Mouse (Mus musculus) midbrain, embryonic 14.5 days (tissue): ENCODE measurements at regions not wholly inside any gene's neighbourhood (a gene's known extent, or its start where the extent isn't known, plus 50 kb on each side); places are given as distances from the start of the nearest gene placed in this dataset.

Experiments
- ATAC-seq: fragments of 200-750 bp; cut with Nextera tagmentation; 2 replicates; pipeline ENCODE4 v1.8.0; 2017; ENCODE audit warnings: moderate number of reproducible peaks, moderate library complexity; ENCODE audit not compliant: low FRiP score, low TSS enrichment
- DNase-seq: peaks from one replicate; pipeline ENCODE4 v3.0.0-alpha.2; 2015
- H3K27ac ChIP-seq: fragments of 300-500 bp; sonication (generic); replicated peaks from 2 replicates; pipeline ENCODE4 v1.5.1; 2014; ENCODE audit warnings: mild to moderate bottlenecking, low read depth, low read length, moderate library complexity
- H3K27me3 ChIP-seq: fragments of 300-500 bp; sonication (generic); 2 replicates; pipeline ENCODE4 v1.6.1; 2014; ENCODE audit warnings: low read length, control low read depth, mixed read lengths; ENCODE audit not compliant: control insufficient read depth, insufficient read depth
- H3K36me3 ChIP-seq: fragments of 300-500 bp; sonication (generic); 2 replicates; pipeline ENCODE4 v1.6.1; 2014; ENCODE audit warnings: low read length, control low read depth; ENCODE audit not compliant: control insufficient read depth, insufficient read depth
- H3K4me1 ChIP-seq: fragments of 300-500 bp; sonication (generic); 2 replicates; pipeline ENCODE4 v1.6.1; 2014; ENCODE audit warnings: mild to moderate bottlenecking, antibody characterized with exemption, low read length, control low read depth; ENCODE audit not compliant: control insufficient read depth, insufficient read depth
- H3K4me2 ChIP-seq: fragments of 300-500 bp; sonication (generic); 2 replicates; pipeline ENCODE4 v1.6.1; 2014; ENCODE audit warnings: mild to moderate bottlenecking, low read length, moderate library complexity
- H3K4me3 ChIP-seq: fragments of 300-500 bp; sonication (generic); replicated peaks from 2 replicates; pipeline ENCODE4 v1.5.1; 2014; ENCODE audit warnings: low read depth, low read length
- H3K9ac ChIP-seq: fragments of 300-500 bp; sonication (generic); replicated peaks from 2 replicates; pipeline ENCODE4 v1.6.1; 2014; ENCODE audit warnings: mild to moderate bottlenecking, low read length, moderate library complexity
- H3K9me3 ChIP-seq: fragments of 300-500 bp; sonication (generic); 2 replicates; pipeline ENCODE4 v1.6.1; 2016; ENCODE audit warnings: low read length, control low read depth, mixed read lengths; ENCODE audit not compliant: control insufficient read depth
- WGBS: fragments of 180-500 bp; shearing (Covaris S2); extraction: QIAGEN DNeasy Blood & Tissue Kit; methylation state at CpG from one replicate; pipeline ENCODE4 v1.1.7; 2014; 5-methylcytosine and 5-hydroxymethylcytosine counted together

DNA sequence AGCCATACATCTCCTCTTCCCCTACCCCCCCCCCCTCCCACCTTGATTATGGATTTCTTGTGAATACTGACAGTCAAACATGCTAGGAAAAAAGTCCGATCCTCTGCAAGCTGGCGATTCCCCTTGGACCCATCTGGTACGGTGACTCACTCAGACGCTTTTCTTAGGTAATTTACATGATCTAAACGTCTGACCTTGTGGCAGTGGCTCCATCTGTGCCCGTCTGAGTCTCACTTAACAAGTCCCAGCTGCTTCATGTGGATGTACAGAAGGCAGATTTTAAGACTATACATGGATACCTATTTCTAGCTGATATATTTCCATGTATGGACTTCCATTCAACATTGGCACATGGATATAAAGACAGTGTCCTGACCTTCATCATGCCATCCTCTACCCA, 481.0 kb downstream of the Lipi start:
- 44% methylated on average over 6 of the region's 6 CpGs for WGBS
- Histone ChIP-seq H3K9me3 (no peaks in the 10 kb centered on the region), H3K36me3 (no peaks in the 10 kb centered on the region), H3K4me1 (no peaks in the 10 kb centered on the region), H3K9ac (no peak overlapping the region), H3K27ac (no peak overlapping the region), H3K4me3 (no peak overlapping the region), H3K4me2 (no peak overlapping the region), H3K27me3 (no peaks in the 10 kb centered on the region)
- DNase-seq, result peak; percentile 12
- no peak for ATAC-seq

DNA sequence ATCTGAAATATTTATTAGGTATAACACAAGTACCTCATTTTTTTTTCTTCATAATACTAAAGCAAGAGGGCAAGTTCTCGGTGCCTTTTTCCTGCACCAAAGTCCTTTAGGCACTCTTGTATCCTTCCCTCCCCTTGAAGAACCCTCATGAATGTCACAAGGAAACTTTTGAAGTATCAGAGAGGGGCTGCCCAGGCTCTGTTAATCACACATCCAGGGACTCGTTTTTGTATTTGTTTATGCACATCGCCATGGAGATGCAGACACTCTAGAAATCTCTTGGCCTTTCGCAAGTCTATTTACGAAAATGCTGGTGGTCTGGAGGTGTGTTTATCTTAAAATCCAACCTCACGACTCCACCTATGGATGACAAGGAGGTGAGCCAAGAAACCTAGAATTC, 492.7 kb downstream of the Lipi start:
- H3K4me1 ChIP-seq, result peaks cover 16% of the 10 kb centered on the region
- H3K36me3 ChIP-seq, result no peaks in the 10 kb centered on the region
- no peak; the same call in 1 of the 2 replicates for ATAC-seq
- H3K9me3 ChIP-seq, result no peaks in the 10 kb centered on the region
- 0 out of 2 replicates have a peak, but pooled peaks cover 3% of the 10 kb centered on the region for H3K27me3 ChIP-seq
- peak; percentile 38 for DNase-seq
- H3K9ac ChIP-seq, result peak overlapping the region; percentile 42
- no peak overlapping the region for H3K27ac ChIP-seq
- H3K4me3 ChIP-seq, result peak overlapping the region; percentile 33
- peak overlapping the region; percentile 64 for H3K4me2 ChIP-seq
- 16% methylated on average over 6 of the region's 6 CpGs for WGBS

DNA sequence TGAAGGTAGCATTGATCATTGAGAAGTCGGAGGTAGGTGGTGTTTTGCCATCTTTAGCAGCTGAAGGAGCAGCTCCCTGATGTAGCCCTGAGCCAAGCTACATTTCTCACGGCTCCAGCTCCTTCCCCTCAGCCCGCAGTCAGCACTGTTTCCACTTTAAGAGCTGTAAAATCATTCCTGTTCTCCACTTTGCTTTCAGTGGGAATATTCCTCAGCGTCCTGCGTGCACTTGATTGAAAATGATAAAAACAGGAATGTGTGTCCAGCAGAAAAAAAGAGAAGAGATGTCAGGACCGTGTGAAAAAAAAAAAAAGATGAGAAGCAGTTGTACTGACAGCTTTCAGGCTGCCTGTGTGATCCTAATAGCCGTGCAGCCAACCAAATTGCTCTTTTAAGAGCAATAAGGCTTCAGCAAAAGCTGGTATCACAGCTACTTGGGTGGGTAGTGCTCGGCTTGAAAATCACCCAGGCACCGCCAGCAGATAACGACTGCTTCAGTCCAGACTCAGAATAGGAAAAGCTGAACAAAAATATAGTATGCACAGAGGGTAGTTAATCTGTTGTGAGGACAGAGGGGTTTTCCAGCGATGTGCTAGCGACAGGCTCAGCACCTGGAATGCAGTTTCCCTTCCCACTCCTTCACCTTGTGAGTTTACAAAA, 493.3 kb downstream of the Lipi start:
- H3K4me1 ChIP-seq, result peaks cover 16% of the 10 kb centered on the region
- ATAC-seq (peak; percentile 43; the same call in 1 of the 2 replicates), DNase-seq (peak; percentile 73)
- peak overlapping the region; percentile 33 for H3K4me3 ChIP-seq
- WGBS, result 5% methylated on average over 12 of the region's 12 CpGs
- H3K27ac ChIP-seq, result no peak overlapping the region
- H3K9ac ChIP-seq, result peak overlapping the region; percentile 42
- H3K36me3 ChIP-seq, result no peaks in the 10 kb centered on the region
- peak overlapping the region; percentile 64 for H3K4me2 ChIP-seq
- 0 out of 2 replicates have a peak, but pooled peaks cover 3% of the 10 kb centered on the region for H3K27me3 ChIP-seq
- no peaks in the 10 kb centered on the region for H3K9me3 ChIP-seq

DNA sequence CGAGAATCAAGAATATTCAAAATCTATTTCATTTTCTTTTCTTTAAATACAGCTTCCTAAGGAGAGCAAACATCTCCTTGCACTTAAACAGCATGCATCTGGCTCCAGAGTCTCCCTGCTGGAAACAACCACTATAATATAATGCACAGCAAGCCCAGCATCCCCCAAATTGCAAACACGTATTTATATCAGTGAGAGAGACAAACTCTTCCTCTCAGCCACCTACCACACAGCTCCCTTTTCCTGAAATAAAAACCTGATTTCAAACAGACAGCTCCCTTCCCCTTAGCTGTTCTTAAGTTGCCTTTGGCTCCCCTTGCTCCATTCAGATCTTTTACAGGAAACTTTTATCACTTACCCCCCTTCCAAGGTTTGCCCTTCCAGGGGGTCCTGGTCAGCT, 493.9 kb downstream of the Lipi start:
- Histone ChIP-seq H3K4me3 (peak overlapping the region; percentile 33), H3K9me3 (no peaks in the 10 kb centered on the region), H3K4me1 (peaks cover 16% of the 10 kb centered on the region), H3K36me3 (no peaks in the 10 kb centered on the region), H3K27ac (no peak overlapping the region), H3K4me2 (peak overlapping the region; percentile 64), H3K27me3 (0 out of 2 replicates have a peak, but pooled peaks cover 3% of the 10 kb centered on the region), H3K9ac (no peak overlapping the region)
- peak; percentile 14 for DNase-seq
- ATAC-seq, result no peak
- WGBS, result 39% methylated on average over 2 of the region's 2 CpGs

DNA sequence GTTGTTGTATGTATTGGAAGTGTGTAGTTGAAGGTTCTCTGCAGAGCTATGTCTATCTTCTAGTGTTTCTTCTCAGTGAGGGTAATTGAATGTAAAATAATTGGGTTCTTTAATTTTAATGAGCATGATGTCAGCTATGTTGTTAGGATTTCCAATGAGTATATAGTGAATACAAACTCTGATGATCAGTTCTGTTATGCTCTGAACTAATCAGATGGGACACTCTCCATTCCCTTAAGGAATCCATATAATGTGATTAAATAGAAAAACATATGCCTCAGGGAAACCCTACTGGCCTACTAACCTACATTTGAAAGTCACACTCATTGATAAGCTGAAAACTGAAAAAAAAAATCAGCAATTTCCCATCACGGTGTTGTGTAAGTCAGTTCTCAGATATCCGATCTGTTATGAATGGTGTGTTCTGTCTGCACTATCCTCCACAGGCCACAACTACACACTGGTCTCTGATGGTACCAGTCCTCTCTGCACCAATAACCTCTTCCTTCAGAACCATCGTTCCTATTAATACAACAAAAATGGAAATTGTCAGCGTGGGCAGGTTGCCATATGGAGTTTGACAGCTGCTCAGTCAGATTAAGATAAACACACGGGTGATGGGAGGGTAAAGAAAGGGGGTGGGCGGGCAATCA, 496.4 kb downstream of the Lipi start:
- Histone ChIP-seq H3K27ac (no peak overlapping the region), H3K4me1 (peaks cover 16% of the 10 kb centered on the region), H3K4me3 (no peak overlapping the region), H3K27me3 (0 out of 2 replicates have a peak, but pooled peaks cover 3% of the 10 kb centered on the region), H3K9ac (no peak overlapping the region), H3K4me2 (no peak overlapping the region), H3K9me3 (no peaks in the 10 kb centered on the region), H3K36me3 (no peaks in the 10 kb centered on the region)
- ATAC-seq (no peak), DNase-seq (peak; percentile 29)
- WGBS, result 38% methylated on average over 6 of the region's 6 CpGs

DNA sequence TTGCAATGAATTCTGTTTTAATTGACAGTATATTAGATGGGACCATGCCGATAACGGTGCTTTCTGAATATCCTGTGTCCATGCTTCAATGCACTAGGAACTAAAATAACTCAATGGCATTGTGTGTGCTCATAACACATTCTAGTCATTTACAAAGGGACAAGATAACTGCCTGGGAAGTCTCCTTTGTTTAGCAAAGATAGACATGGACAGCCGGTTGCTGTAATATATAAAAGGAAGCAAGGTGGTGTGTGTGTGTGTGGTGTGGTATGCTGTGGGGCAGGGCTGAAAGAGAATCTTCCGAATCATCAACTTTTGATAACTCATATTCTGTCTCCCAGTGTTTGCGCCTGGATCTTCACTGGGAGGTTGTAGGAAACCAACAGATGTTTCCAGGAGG, 497.2 kb downstream of the Lipi start:
- Histone ChIP-seq H3K9me3 (no peaks in the 10 kb centered on the region), H3K4me3 (no peak overlapping the region), H3K4me1 (peaks cover 16% of the 10 kb centered on the region), H3K36me3 (no peaks in the 10 kb centered on the region), H3K27ac (no peak overlapping the region), H3K27me3 (no peaks in the 10 kb centered on the region), H3K9ac (no peak overlapping the region), H3K4me2 (no peak overlapping the region)
- DNase-seq (no peak), ATAC-seq (no peak)
- 76% methylated on average over 5 of the region's 5 CpGs for WGBS

DNA sequence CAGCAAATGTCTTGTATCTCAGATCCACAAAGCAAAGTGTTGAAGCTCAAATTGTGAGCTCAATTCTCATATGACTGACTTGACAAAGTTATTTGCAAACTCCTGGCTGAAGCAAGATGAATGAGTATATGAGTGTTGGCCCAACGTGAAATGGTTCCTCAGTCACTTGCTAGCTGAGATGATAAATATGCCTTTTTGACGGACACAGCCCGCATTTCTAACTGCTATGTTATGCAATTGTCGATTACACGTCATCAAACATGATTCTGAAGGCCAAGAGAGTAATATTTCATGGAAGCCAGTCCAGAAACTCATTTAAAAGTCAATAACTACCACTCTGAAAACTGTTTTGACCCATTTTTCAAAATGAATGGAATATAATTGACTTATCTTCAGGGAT, 520.6 kb downstream of the Lipi start:
- WGBS, result 87% methylated on average over 5 of the region's 5 CpGs
- Histone ChIP-seq H3K9ac (no peak overlapping the region), H3K9me3 (no peaks in the 10 kb centered on the region), H3K27me3 (no peaks in the 10 kb centered on the region), H3K27ac (no peak overlapping the region), H3K4me3 (no peak overlapping the region), H3K4me2 (no peak overlapping the region), H3K4me1 (no peaks in the 10 kb centered on the region), H3K36me3 (no peaks in the 10 kb centered on the region)
- DNase-seq (no peak), ATAC-seq (no peak)

DNA sequence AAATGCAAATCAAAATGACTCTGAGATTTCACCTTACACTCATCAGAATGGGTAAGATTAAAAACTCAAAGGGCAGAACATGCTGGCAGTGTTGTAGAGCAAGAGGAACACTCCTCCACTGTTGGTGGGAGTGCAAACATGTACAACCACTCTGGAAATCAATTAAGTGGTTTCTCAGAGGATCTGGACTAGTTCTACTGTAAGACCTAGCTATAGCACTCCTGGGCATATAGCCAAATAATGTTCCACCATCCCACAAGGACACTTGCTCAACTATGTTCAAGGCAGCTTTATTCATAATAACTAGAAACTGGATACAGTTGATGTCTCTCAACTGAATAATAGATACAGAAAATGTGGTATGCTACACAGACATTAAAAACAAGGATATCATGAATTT, 532.9 kb downstream of the Lipi start:
- ATAC-seq, result no peak
- Histone ChIP-seq H3K27me3 (no peaks in the 10 kb centered on the region), H3K9me3 (no peaks in the 10 kb centered on the region), H3K4me1 (no peaks in the 10 kb centered on the region), H3K36me3 (no peaks in the 10 kb centered on the region), H3K9ac (no peak overlapping the region), H3K27ac (no peak overlapping the region), H3K4me2 (no peak overlapping the region), H3K4me3 (no peak overlapping the region)
- DNase-seq, result no peak

DNA sequence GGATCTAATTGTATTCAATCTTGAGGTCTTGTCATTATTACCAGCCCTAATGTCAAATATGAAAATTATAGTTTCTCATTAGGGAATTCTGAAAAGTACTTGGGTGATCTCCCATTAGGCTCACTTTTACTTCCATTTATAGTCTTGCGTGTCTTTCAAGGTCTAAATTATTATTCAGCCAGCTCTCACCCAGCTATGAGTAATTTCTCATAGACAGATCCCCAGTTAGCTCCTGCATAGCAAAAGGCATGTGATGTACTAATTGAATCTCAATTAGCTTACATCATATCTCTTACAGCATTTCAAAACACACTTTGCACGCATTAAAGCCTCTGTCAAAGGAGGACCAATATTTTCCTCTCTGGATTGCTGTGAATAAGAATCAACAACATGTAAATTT, 539.9 kb downstream of the Lipi start:
- DNase-seq (no peak), ATAC-seq (no peak)
- Histone ChIP-seq H3K36me3 (no peaks in the 10 kb centered on the region), H3K9ac (no peak overlapping the region), H3K9me3 (no peaks in the 10 kb centered on the region), H3K4me3 (no peak overlapping the region), H3K27ac (no peak overlapping the region), H3K27me3 (no peaks in the 10 kb centered on the region), H3K4me2 (no peak overlapping the region), H3K4me1 (no peaks in the 10 kb centered on the region)
- WGBS, result 85% methylated on average over 2 of the region's 2 CpGs
